Mouse (Mus musculus): Measurements from ENCODE around the gene Fbxo33. TPM values are rescaled to one million over a fixed set of nuclear protein-coding genes. Genes with fewer than 3 reads are reported as not detected.

Fbxo33 gene
- polyA plus RNA-seq, 1 experiment from 2014 or later: 10.4 TPM

DNA sequence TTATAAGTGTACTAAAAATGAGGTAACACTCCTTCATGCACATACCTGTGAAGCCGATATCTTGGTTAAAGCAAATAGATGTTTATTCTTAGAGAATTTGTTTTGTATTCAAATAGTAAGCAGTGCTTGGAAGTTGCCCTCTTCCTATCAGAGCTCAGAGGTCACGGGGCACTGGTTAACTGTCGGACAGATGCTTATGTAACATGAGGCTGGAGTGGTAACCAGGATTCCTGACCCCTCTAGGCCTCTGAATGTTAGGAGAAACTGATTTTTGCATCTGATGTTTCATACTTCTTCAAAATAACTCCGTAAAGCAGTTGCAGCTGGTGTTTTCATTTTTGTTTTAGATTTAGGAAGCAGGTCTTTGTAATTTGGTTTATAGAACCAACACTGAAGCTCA is 24.5 kb downstream of the Fbxo33 start:
- H3K4me1 ChIP-seq: no peaks in the 10 kb centered on the region
- ATAC-seq (ENCODE audit: insufficient number of reproducible peaks, insufficient read depth, low FRiP score, low TSS enrichment): no peak
- no peak overlapping the region for H3K9ac ChIP-seq
- H3K27ac ChIP-seq: no peak overlapping the region
- H3K4me2 ChIP-seq (replicated peaks): no peak overlapping the region
- H3K9me3 ChIP-seq: no peaks in the 10 kb centered on the region
- H3K4me3 ChIP-seq: no peak overlapping the region
- WGBS: 66% methylated on average over 4 of the region's 4 CpGs
- H3K27me3 ChIP-seq: no peaks in the 10 kb centered on the region
- peaks cover 30% of the 10 kb centered on the region for H3K36me3 ChIP-seq

DNA sequence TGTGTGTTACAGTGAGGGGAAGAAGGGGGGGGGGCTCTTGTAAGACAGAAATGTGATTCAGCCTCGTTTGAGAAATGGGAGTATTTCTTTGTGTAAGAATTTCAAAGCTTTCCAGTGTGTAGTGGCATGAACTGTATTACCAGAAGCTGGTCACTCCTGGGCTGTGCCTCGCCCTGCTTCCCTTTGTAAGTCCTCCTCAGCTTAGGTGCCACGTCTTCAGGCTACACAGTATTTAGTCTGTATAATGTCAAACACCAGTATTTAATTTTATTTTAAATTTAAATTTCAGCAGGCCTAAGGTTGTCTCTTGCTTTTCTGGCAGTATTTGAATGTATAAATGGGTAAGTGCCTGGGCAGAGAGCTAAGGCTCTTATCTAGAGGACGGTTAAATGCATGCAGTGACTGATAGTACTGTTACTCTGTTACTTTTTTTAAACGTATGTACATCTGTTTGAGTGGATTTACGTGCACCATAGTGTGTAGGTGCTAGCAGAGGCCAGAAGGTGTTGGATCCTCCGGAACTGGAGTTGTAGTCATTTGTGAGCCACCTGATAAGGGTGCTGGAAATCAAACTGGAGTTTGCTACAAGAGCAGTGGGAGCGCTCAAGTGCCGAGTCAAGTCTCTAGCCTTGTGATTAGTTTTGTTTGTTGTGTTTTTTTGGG is 25.1 kb downstream of the Fbxo33 start:
- H3K9ac ChIP-seq: no peak overlapping the region
- no peak overlapping the region for H3K27ac ChIP-seq
- 81% methylated on average over 9 of the region's 9 CpGs for WGBS
- H3K4me3 ChIP-seq: no peak overlapping the region
- ATAC-seq (ENCODE audit: insufficient number of reproducible peaks, insufficient read depth, low FRiP score, low TSS enrichment): no peak
- no peaks in the 10 kb centered on the region for H3K4me1 ChIP-seq
- H3K4me2 ChIP-seq (replicated peaks): no peak overlapping the region
- no peaks in the 10 kb centered on the region for H3K27me3 ChIP-seq
- H3K36me3 ChIP-seq: peaks cover 25% of the 10 kb centered on the region
- no peaks in the 10 kb centered on the region for H3K9me3 ChIP-seq

GRCm38 (mm10) chr12:59193637-59194036 is 25.9 kb downstream of the Fbxo33 start:
- no peaks in the 10 kb centered on the region for H3K4me1 ChIP-seq
- H3K4me2 ChIP-seq (replicated peaks): no peak overlapping the region
- ATAC-seq (ENCODE audit: insufficient number of reproducible peaks, insufficient read depth, low FRiP score, low TSS enrichment): no peak
- H3K27ac ChIP-seq: no peak overlapping the region
- WGBS: 81% methylated on average over 3 of the region's 3 CpGs
- no peaks in the 10 kb centered on the region for H3K9me3 ChIP-seq
- H3K4me3 ChIP-seq: no peak overlapping the region
- no peaks in the 10 kb centered on the region for H3K27me3 ChIP-seq
- peaks cover 23% of the 10 kb centered on the region for H3K36me3 ChIP-seq
- no peak overlapping the region for H3K9ac ChIP-seq

DNA sequence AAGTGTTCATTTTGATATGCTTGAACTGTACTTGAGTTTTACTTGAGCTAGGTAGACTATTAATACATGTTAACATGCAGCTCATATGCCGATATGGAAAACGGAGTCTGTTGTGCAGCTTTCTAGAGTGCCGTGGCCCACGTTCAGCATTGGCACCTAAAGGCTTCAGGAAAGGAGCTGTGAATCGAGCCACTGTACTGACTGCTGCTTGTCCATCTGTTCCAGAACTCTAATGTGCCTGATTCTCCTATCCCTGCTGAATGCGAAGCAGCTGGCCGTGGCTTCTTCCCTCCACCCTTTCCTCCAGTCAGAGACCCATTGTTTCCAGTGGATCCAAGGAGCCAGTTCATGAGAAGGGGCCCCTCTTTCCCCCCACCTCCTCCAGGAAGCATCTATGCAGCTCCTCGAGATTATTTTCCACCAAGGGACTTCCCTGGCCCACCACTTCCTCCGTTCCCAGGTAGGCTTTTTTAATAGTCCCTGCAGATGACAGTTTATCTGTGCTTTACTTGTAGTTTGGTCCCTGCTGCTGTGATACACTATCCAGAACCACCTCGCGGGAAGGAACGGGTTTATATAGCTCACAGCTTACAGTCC is 31.3 kb downstream of the Fbxo33 start:
- H3K4me2 ChIP-seq (replicated peaks): no peak overlapping the region
- H3K27ac ChIP-seq: no peak overlapping the region
- WGBS: 85% methylated on average over 12 of the region's 12 CpGs
- no peak for ATAC-seq (ENCODE audit: insufficient number of reproducible peaks, insufficient read depth, low FRiP score, low TSS enrichment)
- H3K4me3 ChIP-seq: no peak overlapping the region
- no peaks in the 10 kb centered on the region for H3K27me3 ChIP-seq
- no peak overlapping the region for H3K9ac ChIP-seq
- H3K9me3 ChIP-seq: no peaks in the 10 kb centered on the region
- peaks cover 59% of the 10 kb centered on the region for H3K36me3 ChIP-seq
- H3K4me1 ChIP-seq: no peaks in the 10 kb centered on the region

GRCm38 (mm10) chr12:59177814-59178213 is 41.7 kb downstream of the Fbxo33 start:
- no peak for ATAC-seq (ENCODE audit: insufficient number of reproducible peaks, insufficient read depth, low FRiP score, low TSS enrichment)
- Histone ChIP-seq H3K27me3 (no peaks in the 10 kb centered on the region), H3K4me2 (replicated peaks) (no peak overlapping the region), H3K27ac (no peak overlapping the region), H3K4me1 (no peaks in the 10 kb centered on the region), H3K36me3 (peaks cover 59% of the 10 kb centered on the region), H3K4me3 (no peak overlapping the region), H3K9me3 (no peaks in the 10 kb centered on the region), H3K9ac (no peak overlapping the region)
- WGBS: 98% methylated on average over 3 of the region's 3 CpGs

GRCm38 (mm10) chr12:59169935-59170334 is 49.6 kb downstream of the Fbxo33 start:
- H3K4me1 ChIP-seq: no peaks in the 10 kb centered on the region
- H3K4me2 ChIP-seq (replicated peaks): no peak overlapping the region
- H3K27me3 ChIP-seq: no peaks in the 10 kb centered on the region
- no peak overlapping the region for H3K27ac ChIP-seq
- H3K9me3 ChIP-seq: no peaks in the 10 kb centered on the region
- no peak overlapping the region for H3K9ac ChIP-seq
- no peak overlapping the region for H3K4me3 ChIP-seq
- no peak for ATAC-seq (ENCODE audit: insufficient number of reproducible peaks, insufficient read depth, low FRiP score, low TSS enrichment)
- peaks cover 43% of the 10 kb centered on the region for H3K36me3 ChIP-seq
- WGBS: 90% methylated on average over 4 of the region's 4 CpGs

DNA sequence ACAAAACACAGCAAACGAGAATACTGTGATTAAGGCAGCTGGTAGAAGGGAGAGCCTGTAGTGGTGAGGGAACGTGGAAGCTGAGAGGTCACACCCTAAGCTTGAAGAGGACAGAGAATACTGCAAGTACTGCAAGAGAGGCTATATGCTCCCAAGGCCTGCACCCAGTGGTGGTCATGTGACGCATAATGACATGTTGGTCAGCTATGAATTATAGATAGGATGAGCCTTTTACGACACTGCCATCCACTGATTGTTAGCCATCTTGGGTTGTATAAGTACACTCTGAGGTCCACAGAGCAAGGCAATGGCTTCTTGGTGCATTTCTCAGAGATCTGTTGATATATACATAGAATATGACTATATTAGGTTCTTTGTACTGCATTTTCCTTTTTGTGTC is 53.0 kb downstream of the Fbxo33 start:
- Histone ChIP-seq H3K27me3 (no peaks in the 10 kb centered on the region), H3K4me2 (replicated peaks) (no peak overlapping the region), H3K27ac (no peak overlapping the region), H3K9ac (no peak overlapping the region), H3K9me3 (no peaks in the 10 kb centered on the region), H3K4me1 (no peaks in the 10 kb centered on the region), H3K4me3 (no peak overlapping the region), H3K36me3 (peaks cover 60% of the 10 kb centered on the region)
- no peak for ATAC-seq (ENCODE audit: insufficient number of reproducible peaks, insufficient read depth, low FRiP score, low TSS enrichment)
- 84% methylated on average over 4 of the region's 4 CpGs for WGBS

GRCm38 (mm10) chr12:59164522-59164921 is 55.0 kb downstream of the Fbxo33 start:
- H3K4me1 ChIP-seq: no peaks in the 10 kb centered on the region
- H3K9ac ChIP-seq: no peak overlapping the region
- no peaks in the 10 kb centered on the region for H3K27me3 ChIP-seq
- no peak overlapping the region for H3K4me2 ChIP-seq (replicated peaks)
- no peak overlapping the region for H3K27ac ChIP-seq
- no peaks in the 10 kb centered on the region for H3K9me3 ChIP-seq
- 93% methylated on average over 6 of the region's 6 CpGs for WGBS
- no peak overlapping the region for H3K4me3 ChIP-seq
- ATAC-seq (ENCODE audit: insufficient number of reproducible peaks, insufficient read depth, low FRiP score, low TSS enrichment): no peak
- H3K36me3 ChIP-seq: peaks cover 62% of the 10 kb centered on the region

DNA sequence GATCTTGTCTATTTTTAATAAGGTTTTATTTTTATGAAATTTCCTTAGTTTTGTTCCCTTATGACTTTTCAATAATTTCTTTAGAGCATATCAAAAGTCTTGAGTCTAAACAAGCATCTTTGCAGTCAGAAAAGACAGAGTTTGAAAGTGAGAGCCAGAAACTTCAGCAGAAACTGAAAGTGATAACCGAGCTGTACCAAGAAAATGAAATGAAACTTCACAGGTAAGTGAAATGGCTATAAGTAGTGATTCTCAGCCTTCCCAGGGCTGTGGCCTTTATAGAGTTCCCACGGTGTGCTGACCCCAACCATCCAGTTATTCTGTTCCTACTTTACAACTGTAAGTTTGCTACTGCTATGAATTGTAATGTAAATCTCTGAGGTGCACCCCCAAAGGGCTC is 56.7 kb downstream of the Fbxo33 start:
- no peak overlapping the region for H3K4me3 ChIP-seq
- no peak overlapping the region for H3K27ac ChIP-seq
- H3K9ac ChIP-seq: no peak overlapping the region
- H3K4me2 ChIP-seq (replicated peaks): no peak overlapping the region
- no peak for ATAC-seq (ENCODE audit: insufficient number of reproducible peaks, insufficient read depth, low FRiP score, low TSS enrichment)
- no peaks in the 10 kb centered on the region for H3K9me3 ChIP-seq
- 93% methylated on average over 2 of the region's 2 CpGs for WGBS
- no peaks in the 10 kb centered on the region for H3K27me3 ChIP-seq
- H3K36me3 ChIP-seq: peaks cover 68% of the 10 kb centered on the region
- no peaks in the 10 kb centered on the region for H3K4me1 ChIP-seq

DNA sequence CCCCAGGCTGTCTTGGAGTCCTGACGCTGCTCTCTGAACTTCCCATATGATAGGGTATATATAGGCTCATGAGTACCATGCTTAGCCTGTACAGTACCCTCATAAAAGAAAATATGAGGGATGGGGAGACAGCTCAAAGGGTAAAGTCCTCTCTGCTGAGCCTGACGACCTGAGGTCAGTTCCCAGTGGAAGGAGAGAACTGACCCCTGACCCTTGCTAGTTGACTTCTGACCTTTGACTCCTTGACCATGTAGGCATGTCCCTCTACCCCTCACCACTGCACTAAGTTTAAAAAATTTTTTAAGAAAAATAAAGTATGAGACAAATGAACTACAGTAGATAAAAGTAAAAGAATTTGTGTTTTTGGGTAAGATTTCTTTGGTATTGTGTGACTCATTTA is 58.4 kb downstream of the Fbxo33 start:
- peaks cover 80% of the 10 kb centered on the region for H3K36me3 ChIP-seq
- ATAC-seq (ENCODE audit: insufficient number of reproducible peaks, insufficient read depth, low FRiP score, low TSS enrichment): no peak
- no peak overlapping the region for H3K4me2 ChIP-seq (replicated peaks)
- H3K9me3 ChIP-seq: no peaks in the 10 kb centered on the region
- no peak overlapping the region for H3K27ac ChIP-seq
- H3K4me3 ChIP-seq: no peak overlapping the region
- WGBS: 36% methylated on average over 2 of the region's 2 CpGs
- no peaks in the 10 kb centered on the region for H3K4me1 ChIP-seq
- no peaks in the 10 kb centered on the region for H3K27me3 ChIP-seq
- no peak overlapping the region for H3K9ac ChIP-seq
